Mouse (Mus musculus): ENCODE measurements around the gene Rps6ka2. TPM values are rescaled to one million over a fixed set of nuclear protein-coding genes. Genes with fewer than 3 reads are reported as not detected.

Rps6ka2 gene
- polyA plus RNA-seq, 1 experiment from 2014 or later, result 11.7 TPM

DNA sequence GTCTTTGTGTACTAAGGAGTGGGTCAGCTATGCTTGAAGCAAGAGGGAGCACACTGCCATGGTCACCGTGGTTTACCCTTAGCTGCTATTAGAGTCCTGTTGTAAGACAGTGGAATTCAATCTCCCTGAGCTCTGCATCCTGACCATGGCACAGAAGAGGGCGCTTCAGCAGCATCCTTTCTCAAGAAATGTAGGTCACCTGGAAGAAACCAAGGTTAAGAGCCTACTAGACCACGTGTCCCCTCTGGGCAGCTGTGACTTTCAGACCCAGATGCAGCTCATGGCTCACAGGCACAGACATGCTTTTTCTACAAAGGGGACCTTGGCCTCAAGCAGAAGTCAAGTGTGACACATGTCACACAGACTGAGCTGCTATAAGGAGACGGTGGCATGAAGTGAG is 27.5 kb upstream of the Rps6ka2 start:
- H3K36me3 ChIP-seq (ENCODE audit: control insufficient read depth, insufficient read depth, low read length), result no peaks in the 10 kb centered on the region
- H3K27me3 ChIP-seq (ENCODE audit: control insufficient read depth, insufficient read depth, low read length), result no peaks in the 10 kb centered on the region
- H3K9me3 ChIP-seq (ENCODE audit: control insufficient read depth, low read depth, low read length), result no peaks in the 10 kb centered on the region
- ATAC-seq (ENCODE audit: insufficient number of reproducible peaks, insufficient read depth, low FRiP score, low read depth), result no peak
- no peak overlapping the region for H3K9ac ChIP-seq (replicated peaks; ENCODE audit: low read depth, low read length)
- H3K4me2 ChIP-seq (replicated peaks; ENCODE audit: low read depth, low read length), result no peak overlapping the region
- no peak overlapping the region for H3K4me3 ChIP-seq (ENCODE audit: low read depth, low read length)
- 59% methylated on average over 4 of the region's 4 CpGs for WGBS
- no peaks in the 10 kb centered on the region for H3K4me1 ChIP-seq (ENCODE audit: control insufficient read depth, insufficient read depth, low read length)
- H3K27ac ChIP-seq (ENCODE audit: low read length), result no peak overlapping the region

DNA sequence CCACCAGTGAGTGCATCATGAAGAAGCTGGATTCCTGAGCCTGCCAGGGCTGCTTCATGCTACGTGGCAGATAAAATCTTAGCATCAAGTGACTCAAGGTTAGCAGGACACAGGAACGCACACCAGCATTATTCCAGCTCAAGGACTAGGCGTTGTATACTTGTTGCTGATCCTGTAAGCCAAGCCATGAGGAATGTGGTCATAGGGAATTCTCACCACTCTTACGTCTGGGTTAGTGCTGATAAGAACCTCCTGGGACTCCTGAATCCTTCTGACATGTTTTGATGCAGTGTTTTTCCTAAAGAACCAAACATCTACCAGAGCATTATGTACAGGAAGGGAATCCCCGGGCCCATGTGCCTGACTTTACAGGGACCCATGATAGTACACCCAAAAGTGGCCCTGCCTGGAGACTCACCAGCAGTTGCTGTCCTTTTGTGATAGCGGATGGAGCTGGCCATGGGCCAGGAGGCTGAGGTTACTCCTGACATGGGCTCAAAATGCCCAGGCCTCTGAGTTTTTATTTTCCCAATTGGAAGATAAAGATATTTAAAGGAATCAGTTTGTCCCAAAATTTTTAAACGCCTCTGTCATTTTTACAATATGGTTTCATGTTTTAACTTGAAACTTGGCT is 25.9 kb upstream of the Rps6ka2 start:
- Histone ChIP-seq H3K9ac (replicated peaks; ENCODE audit: low read depth, low read length) (no peak overlapping the region), H3K9me3 (ENCODE audit: control insufficient read depth, low read depth, low read length) (no peaks in the 10 kb centered on the region), H3K4me2 (replicated peaks; ENCODE audit: low read depth, low read length) (no peak overlapping the region), H3K27me3 (ENCODE audit: control insufficient read depth, insufficient read depth, low read length) (no peaks in the 10 kb centered on the region), H3K4me1 (ENCODE audit: control insufficient read depth, insufficient read depth, low read length) (no peaks in the 10 kb centered on the region), H3K4me3 (ENCODE audit: low read depth, low read length) (no peak overlapping the region), H3K27ac (ENCODE audit: low read length) (no peak overlapping the region), H3K36me3 (ENCODE audit: control insufficient read depth, insufficient read depth, low read length) (no peaks in the 10 kb centered on the region)
- WGBS, result 75% methylated on average over 7 of the region's 7 CpGs
- ATAC-seq (ENCODE audit: insufficient number of reproducible peaks, insufficient read depth, low FRiP score, low read depth), result no peak

DNA sequence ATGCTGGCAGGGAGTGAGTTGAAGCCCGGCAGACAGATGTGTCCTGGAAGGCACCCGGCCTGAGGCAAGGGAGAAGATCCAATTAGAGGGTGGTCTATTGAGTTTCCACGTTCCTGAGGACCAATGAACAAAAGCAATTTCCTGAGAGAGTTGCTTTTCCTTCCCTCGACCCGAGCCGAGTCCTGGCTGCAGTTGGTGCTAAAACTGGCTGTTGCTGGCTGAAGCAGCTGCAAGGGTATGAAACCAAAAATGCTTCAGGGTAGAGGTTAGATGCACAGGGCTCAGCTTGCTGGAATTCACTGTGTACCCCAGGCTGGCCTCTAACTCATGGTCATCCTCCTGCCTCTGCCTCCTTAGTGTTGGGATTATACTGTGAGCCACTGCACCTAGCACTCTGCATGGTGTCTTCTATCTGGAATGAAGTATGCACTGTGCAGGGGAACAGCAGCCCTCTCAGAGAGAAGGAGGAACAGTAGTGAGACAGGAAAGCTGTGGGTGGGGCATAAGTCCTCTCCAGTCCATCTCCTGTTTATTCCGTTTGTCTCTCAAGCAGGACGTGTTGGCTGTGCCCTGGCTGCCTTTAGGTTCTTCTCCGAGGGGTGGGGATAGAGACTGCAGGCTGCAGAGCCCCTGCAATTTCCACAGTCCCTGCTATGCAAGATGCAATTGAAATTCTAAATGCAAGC is 24.4 kb upstream of the Rps6ka2 start:
- no peak overlapping the region for H3K9ac ChIP-seq (replicated peaks; ENCODE audit: low read depth, low read length)
- no peaks in the 10 kb centered on the region for H3K4me1 ChIP-seq (ENCODE audit: control insufficient read depth, insufficient read depth, low read length)
- H3K4me2 ChIP-seq (replicated peaks; ENCODE audit: low read depth, low read length), result no peak overlapping the region
- WGBS, result 57% methylated on average over 9 of the region's 9 CpGs
- no peaks in the 10 kb centered on the region for H3K9me3 ChIP-seq (ENCODE audit: control insufficient read depth, low read depth, low read length)
- H3K27me3 ChIP-seq (ENCODE audit: control insufficient read depth, insufficient read depth, low read length), result no peaks in the 10 kb centered on the region
- H3K27ac ChIP-seq (ENCODE audit: low read length), result no peak overlapping the region
- no peak for ATAC-seq (ENCODE audit: insufficient number of reproducible peaks, insufficient read depth, low FRiP score, low read depth)
- no peak overlapping the region for H3K4me3 ChIP-seq (ENCODE audit: low read depth, low read length)
- no peaks in the 10 kb centered on the region for H3K36me3 ChIP-seq (ENCODE audit: control insufficient read depth, insufficient read depth, low read length)

DNA sequence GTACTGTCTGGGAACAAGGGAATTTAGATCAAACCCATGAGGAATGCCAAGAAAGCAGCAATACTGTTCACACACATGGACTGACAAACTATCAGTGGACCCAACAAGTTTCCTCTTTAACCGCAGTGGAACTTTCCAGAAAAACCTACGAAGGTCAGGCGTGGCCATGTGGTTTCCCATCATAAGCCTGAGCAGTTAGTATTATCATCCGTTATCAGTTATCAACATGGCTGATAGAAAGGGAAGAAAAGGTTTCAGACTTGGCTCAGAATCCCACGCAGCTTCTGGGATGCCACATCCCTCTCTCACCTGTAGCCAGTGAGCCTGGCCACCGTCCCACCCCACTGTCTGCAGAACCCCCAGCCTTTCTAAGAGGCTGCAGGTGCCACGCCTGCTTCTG is 23.4 kb upstream of the Rps6ka2 start:
- Histone ChIP-seq H3K4me3 (ENCODE audit: low read depth, low read length) (no peak overlapping the region), H3K4me1 (ENCODE audit: control insufficient read depth, insufficient read depth, low read length) (no peaks in the 10 kb centered on the region), H3K4me2 (replicated peaks; ENCODE audit: low read depth, low read length) (no peak overlapping the region), H3K9me3 (ENCODE audit: control insufficient read depth, low read depth, low read length) (no peaks in the 10 kb centered on the region), H3K27me3 (ENCODE audit: control insufficient read depth, insufficient read depth, low read length) (no peaks in the 10 kb centered on the region), H3K9ac (replicated peaks; ENCODE audit: low read depth, low read length) (no peak overlapping the region), H3K27ac (ENCODE audit: low read length) (no peak overlapping the region), H3K36me3 (ENCODE audit: control insufficient read depth, insufficient read depth, low read length) (no peaks in the 10 kb centered on the region)
- no peak for ATAC-seq (ENCODE audit: insufficient number of reproducible peaks, insufficient read depth, low FRiP score, low read depth)
- 80% methylated on average over 7 of the region's 7 CpGs for WGBS

DNA sequence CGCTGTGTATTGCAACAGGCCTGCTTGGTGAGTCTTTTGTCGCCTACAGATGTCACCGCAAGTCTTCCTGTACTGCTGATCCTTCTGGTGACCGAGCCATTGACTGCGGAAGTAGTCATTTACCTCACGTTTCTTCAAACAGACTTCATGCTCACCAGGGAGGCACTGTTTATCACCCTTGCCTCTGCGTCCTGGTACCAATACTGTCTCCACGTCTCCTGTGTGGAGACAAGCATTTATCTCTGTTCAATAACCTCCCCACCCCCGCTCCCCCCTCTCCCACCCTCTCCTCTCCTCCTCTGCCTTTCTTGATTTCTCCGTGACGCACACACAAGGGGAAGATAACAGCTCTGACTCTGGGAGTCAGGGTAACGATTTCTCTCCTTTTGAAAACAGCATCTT is 22.0 kb upstream of the Rps6ka2 start:
- Histone ChIP-seq H3K36me3 (ENCODE audit: control insufficient read depth, insufficient read depth, low read length) (no peaks in the 10 kb centered on the region), H3K4me3 (ENCODE audit: low read depth, low read length) (no peak overlapping the region), H3K27ac (ENCODE audit: low read length) (no peak overlapping the region), H3K4me2 (replicated peaks; ENCODE audit: low read depth, low read length) (no peak overlapping the region), H3K4me1 (ENCODE audit: control insufficient read depth, insufficient read depth, low read length) (no peaks in the 10 kb centered on the region), H3K9ac (replicated peaks; ENCODE audit: low read depth, low read length) (no peak overlapping the region), H3K9me3 (ENCODE audit: control insufficient read depth, low read depth, low read length) (no peaks in the 10 kb centered on the region), H3K27me3 (ENCODE audit: control insufficient read depth, insufficient read depth, low read length) (no peaks in the 10 kb centered on the region)
- ATAC-seq (ENCODE audit: insufficient number of reproducible peaks, insufficient read depth, low FRiP score, low read depth), result no peak
- 46% methylated on average over 12 of the region's 12 CpGs for WGBS

DNA sequence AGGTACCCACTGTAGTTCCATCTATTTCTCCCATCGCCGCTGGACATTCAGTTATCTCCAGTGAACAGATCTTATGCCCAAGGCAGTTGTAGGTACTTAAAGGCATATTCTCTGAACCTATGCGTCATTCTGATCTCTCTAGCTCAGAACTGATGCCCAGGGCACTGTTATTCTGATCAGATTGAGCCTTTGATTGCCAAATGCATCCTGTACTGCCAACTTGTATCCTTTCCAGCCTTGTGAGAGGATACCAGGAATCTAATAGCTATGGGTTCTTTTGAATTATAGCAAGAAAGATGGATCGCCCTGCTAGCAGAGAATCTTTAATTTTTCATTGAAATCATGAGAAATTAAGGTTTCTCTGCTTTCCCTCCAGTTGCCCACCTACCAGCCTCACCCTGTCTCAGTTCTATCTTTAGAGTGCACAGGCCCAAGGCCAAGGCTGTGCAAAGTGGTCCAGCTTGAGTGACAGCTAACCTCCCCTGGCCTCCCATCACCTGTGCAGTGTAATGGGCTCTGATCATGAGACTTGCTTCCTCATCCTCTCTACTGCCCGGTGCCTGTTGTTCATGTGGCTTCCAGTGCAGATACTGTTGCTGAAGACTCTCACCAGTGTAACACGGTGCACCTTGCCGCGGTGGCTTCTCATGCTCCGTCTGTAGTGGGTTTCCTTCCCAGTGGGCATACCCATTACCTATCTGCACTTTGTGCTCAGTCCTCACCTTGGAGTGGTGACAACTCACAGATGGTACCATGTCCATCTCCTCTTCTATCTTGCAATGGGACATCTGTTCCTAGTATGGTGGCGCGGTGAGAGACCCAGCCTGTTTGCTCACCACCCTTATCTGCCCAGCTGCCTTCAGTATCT is 20.4 kb upstream of the Rps6ka2 start:
- no peaks in the 10 kb centered on the region for H3K9me3 ChIP-seq (ENCODE audit: control insufficient read depth, low read depth, low read length)
- no peak overlapping the region for H3K9ac ChIP-seq (replicated peaks; ENCODE audit: low read depth, low read length)
- 94% methylated on average over 11 of the region's 11 CpGs for WGBS
- no peak overlapping the region for H3K4me2 ChIP-seq (replicated peaks; ENCODE audit: low read depth, low read length)
- no peak overlapping the region for H3K4me3 ChIP-seq (ENCODE audit: low read depth, low read length)
- no peak for ATAC-seq (ENCODE audit: insufficient number of reproducible peaks, insufficient read depth, low FRiP score, low read depth)
- H3K36me3 ChIP-seq (ENCODE audit: control insufficient read depth, insufficient read depth, low read length), result no peaks in the 10 kb centered on the region
- no peaks in the 10 kb centered on the region for H3K4me1 ChIP-seq (ENCODE audit: control insufficient read depth, insufficient read depth, low read length)
- H3K27ac ChIP-seq (ENCODE audit: low read length), result no peak overlapping the region
- H3K27me3 ChIP-seq (ENCODE audit: control insufficient read depth, insufficient read depth, low read length), result no peaks in the 10 kb centered on the region

DNA sequence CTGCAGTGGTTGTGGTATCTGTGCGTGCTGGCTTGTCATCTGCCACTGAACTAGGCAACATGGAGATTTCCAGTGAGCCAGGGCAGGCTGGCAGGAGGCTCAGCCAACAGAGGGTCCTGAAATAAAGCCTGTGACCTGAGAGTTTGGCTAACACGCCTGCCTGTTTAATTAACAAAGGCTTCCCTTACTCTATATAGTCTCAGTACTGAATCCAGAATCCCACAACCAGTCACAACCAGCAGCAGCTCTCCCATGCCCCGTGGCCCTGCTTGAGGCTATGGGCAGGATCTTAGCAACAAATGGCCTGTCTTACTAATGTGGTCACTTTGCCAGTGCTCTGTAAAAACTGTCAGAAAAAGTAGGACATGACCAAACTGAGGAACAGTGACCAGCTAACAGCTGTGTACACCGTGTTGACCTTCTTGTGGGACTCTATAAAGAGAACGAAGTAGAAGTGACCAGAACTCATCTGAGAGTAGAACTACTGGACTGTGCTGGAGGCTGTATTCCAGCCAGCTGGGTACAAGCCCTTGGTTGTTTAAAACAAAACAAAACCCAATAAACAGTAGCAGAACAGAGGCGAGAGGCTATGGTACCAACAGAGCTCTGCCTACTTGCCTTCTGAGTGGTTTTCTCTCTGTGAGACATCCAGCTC is 18.3 kb upstream of the Rps6ka2 start:
- no peaks in the 10 kb centered on the region for H3K4me1 ChIP-seq (ENCODE audit: control insufficient read depth, insufficient read depth, low read length)
- no peak overlapping the region for H3K4me2 ChIP-seq (replicated peaks; ENCODE audit: low read depth, low read length)
- no peak for ATAC-seq (ENCODE audit: insufficient number of reproducible peaks, insufficient read depth, low FRiP score, low read depth)
- H3K36me3 ChIP-seq (ENCODE audit: control insufficient read depth, insufficient read depth, low read length), result no peaks in the 10 kb centered on the region
- no peaks in the 10 kb centered on the region for H3K27me3 ChIP-seq (ENCODE audit: control insufficient read depth, insufficient read depth, low read length)
- WGBS, result 73% methylated on average over 6 of the region's 6 CpGs
- H3K9me3 ChIP-seq (ENCODE audit: control insufficient read depth, low read depth, low read length), result no peaks in the 10 kb centered on the region
- H3K9ac ChIP-seq (replicated peaks; ENCODE audit: low read depth, low read length), result no peak overlapping the region
- H3K4me3 ChIP-seq (ENCODE audit: low read depth, low read length), result no peak overlapping the region
- H3K27ac ChIP-seq (ENCODE audit: low read length), result no peak overlapping the region

DNA sequence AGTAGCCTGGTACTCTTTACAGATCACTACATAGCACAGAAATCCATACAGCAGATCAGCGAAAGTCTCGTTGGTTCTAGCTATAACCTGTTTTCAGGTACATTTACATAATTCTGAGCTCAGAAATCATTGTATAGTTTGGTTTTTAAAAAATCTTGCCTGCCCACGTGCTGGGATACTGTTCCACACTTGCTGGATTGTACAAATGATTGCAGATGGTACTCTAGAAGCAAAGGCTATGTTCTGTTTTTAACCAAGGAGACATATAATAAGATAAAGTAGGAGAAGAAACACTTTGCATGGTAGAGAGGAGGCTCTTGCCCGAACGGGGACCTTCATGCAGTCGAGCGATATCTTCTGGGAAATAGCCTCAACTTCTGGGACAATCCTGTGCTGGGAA is 17.3 kb upstream of the Rps6ka2 start:
- H3K27ac ChIP-seq (ENCODE audit: low read length), result no peak overlapping the region
- H3K4me2 ChIP-seq (replicated peaks; ENCODE audit: low read depth, low read length), result no peak overlapping the region
- H3K9ac ChIP-seq (replicated peaks; ENCODE audit: low read depth, low read length), result no peak overlapping the region
- H3K4me1 ChIP-seq (ENCODE audit: control insufficient read depth, insufficient read depth, low read length), result no peaks in the 10 kb centered on the region
- H3K4me3 ChIP-seq (ENCODE audit: low read depth, low read length), result no peak overlapping the region
- WGBS, result 92% methylated on average over 7 of the region's 7 CpGs
- H3K27me3 ChIP-seq (ENCODE audit: control insufficient read depth, insufficient read depth, low read length), result no peaks in the 10 kb centered on the region
- H3K36me3 ChIP-seq (ENCODE audit: control insufficient read depth, insufficient read depth, low read length), result no peaks in the 10 kb centered on the region
- H3K9me3 ChIP-seq (ENCODE audit: control insufficient read depth, low read depth, low read length), result no peaks in the 10 kb centered on the region
- ATAC-seq (ENCODE audit: insufficient number of reproducible peaks, insufficient read depth, low FRiP score, low read depth), result no peak
